Mouse (Mus musculus) ES-E14 (cell line): Measurements from ENCODE around the gene Pmvk.

Experiments
- CHD2 ChIP-seq: IDR thresholded peaks from 2 replicates; pipeline ENCODE4 v1.6.1; 2014; ENCODE audit warnings: mild to moderate bottlenecking, low read depth, low read length, inconsistent platforms
- HCFC1 ChIP-seq: IDR thresholded peaks from 2 replicates; pipeline ENCODE4 v1.6.1; 2012; ENCODE audit warnings: low read length, inconsistent platforms, borderline replicate concordance; ENCODE audit not compliant: insufficient read depth
- MAFK ChIP-seq: IDR thresholded peaks from 2 replicates; pipeline ENCODE4 v1.6.1; 2014; ENCODE audit warnings: mild to moderate bottlenecking, low read depth, low read length, inconsistent platforms; ENCODE audit not compliant: insufficient read depth
- ZC3H11A ChIP-seq: IDR thresholded peaks from 2 replicates; pipeline ENCODE4 v1.6.1; 2012; ENCODE audit warnings: low read depth, mild to moderate bottlenecking, inconsistent platforms, low read length, borderline replicate concordance
- ZNF384 ChIP-seq: IDR thresholded peaks from 2 replicates; pipeline ENCODE4 v1.6.1; 2012; ENCODE audit warnings: low read depth, low read length, inconsistent platforms

- TF ChIP-seq MAFK (no peak), HCFC1 (no peak), ZNF384 (no peak), ZC3H11A (no peak), CHD2 (no peak)
These were observed 47.1 kb downstream of the Pmvk start for GRCm38 (mm10) chr3:89501486-89501885.
